Mouse (Mus musculus) heart, embryonic 10.5 days (tissue): ENCODE measurements at regions not wholly inside any gene's neighbourhood (a gene's known extent, or its start where the extent isn't known, plus 50 kb on each side); places are given as distances from the start of the nearest gene placed in this dataset.
A peak's percentile ranks its signal among the peaks of the same experiment; 100 is the strongest.

Experiments
- DNase-seq: peaks from one replicate; pipeline ENCODE4 v3.0.0-alpha.2; 2017; ENCODE audit warnings: low spot score
- H3K27ac ChIP-seq: fragments of 300-500 bp; sonication (generic); 2 replicates; pipeline ENCODE4 v1.5.1; 2016; ENCODE audit warnings: mild to moderate bottlenecking
- H3K27me3 ChIP-seq: fragments of 300-500 bp; sonication (generic); 2 replicates; pipeline ENCODE4 v1.6.1; 2016; ENCODE audit warnings: mild to moderate bottlenecking; ENCODE audit not compliant: poor library complexity, insufficient read depth, severe bottlenecking
- H3K36me3 ChIP-seq: fragments of 300-500 bp; sonication (generic); 2 replicates; pipeline ENCODE4 v1.6.1; 2016; ENCODE audit warnings: mild to moderate bottlenecking, moderate library complexity
- H3K4me1 ChIP-seq: fragments of 300-500 bp; sonication (generic); 2 replicates; pipeline ENCODE4 v1.6.1; 2016; ENCODE audit warnings: mild to moderate bottlenecking
- H3K4me3 ChIP-seq: fragments of 300-500 bp; sonication (generic); 2 replicates; pipeline ENCODE4 v1.5.1; 2016; ENCODE audit warnings: mild to moderate bottlenecking, moderate library complexity
- H3K9me3 ChIP-seq: fragments of 300-500 bp; sonication (generic); 2 replicates; pipeline ENCODE4 v1.6.1; 2016; ENCODE audit warnings: mild to moderate bottlenecking, moderate library complexity
- WGBS: fragments of 180-500 bp; shearing (Covaris S2); methylation state at CpG from one replicate; pipeline ENCODE4 v1.1.7; 2016; 5-methylcytosine and 5-hydroxymethylcytosine counted together

GRCm38 (mm10) chr1:190566744-190567143, 344.8 kb downstream of the Rps6kc1 start:
- Histone ChIP-seq H3K27ac (no peak overlapping the region), H3K4me1 (peaks cover 13% of the 10 kb centered on the region; the same call in 1 of the 2 replicates), H3K27me3 (no peaks in the 10 kb centered on the region), H3K9me3 (no peaks in the 10 kb centered on the region), H3K36me3 (no peaks in the 10 kb centered on the region), H3K4me3 (no peak overlapping the region)
- DNase-seq = no peak
- 88% methylated on average over 7 of the region's 7 CpGs for WGBS

GRCm38 (mm10) chr1:190562865-190563457, 348.6 kb downstream of the Rps6kc1 start:
- WGBS = 33% methylated on average over 13 of the region's 13 CpGs
- H3K4me3 ChIP-seq = no peak overlapping the region
- H3K27ac ChIP-seq = 0 out of 2 replicates have a peak overlapping the region, but pooled peaks have one; percentile 19
- DNase-seq = no peak
- no peaks in the 10 kb centered on the region for H3K9me3 ChIP-seq
- no peaks in the 10 kb centered on the region; the same call in 1 of the 2 replicates for H3K27me3 ChIP-seq
- no peaks in the 10 kb centered on the region for H3K36me3 ChIP-seq
- peaks cover 13% of the 10 kb centered on the region; the same call in 1 of the 2 replicates for H3K4me1 ChIP-seq

GRCm38 (mm10) chr1:190560086-190560485, 351.5 kb downstream of the Rps6kc1 start:
- 85% methylated on average over 9 of the region's 9 CpGs for WGBS
- no peaks in the 10 kb centered on the region for H3K9me3 ChIP-seq
- no peaks in the 10 kb centered on the region for H3K36me3 ChIP-seq
- H3K4me3 ChIP-seq = no peak overlapping the region
- peaks cover 13% of the 10 kb centered on the region; the same call in 1 of the 2 replicates for H3K4me1 ChIP-seq
- DNase-seq = no peak
- H3K27ac ChIP-seq = no peak overlapping the region
- no peaks in the 10 kb centered on the region; the same call in 1 of the 2 replicates for H3K27me3 ChIP-seq

- Histone ChIP-seq H3K9me3 (no peaks in the 10 kb centered on the region), H3K36me3 (no peaks in the 10 kb centered on the region), H3K27ac (no peak overlapping the region), H3K4me3 (no peak overlapping the region), H3K4me1 (no peaks in the 10 kb centered on the region), H3K27me3 (peaks cover 9% of the 10 kb centered on the region; the same call in 1 of the 2 replicates)
- DNase-seq = no peak
- WGBS = 52% methylated on average over 2 of the region's 2 CpGs
Measured at GRCm38 (mm10) chr1:190541892-190542291, 369.7 kb downstream of the Rps6kc1 start.

GRCm38 (mm10) chr1:190532879-190533676, 362.6 kb upstream of the Prox1 start:
- Histone ChIP-seq H3K27ac (peak overlapping the region; percentile 81), H3K9me3 (no peaks in the 10 kb centered on the region), H3K4me3 (no peak overlapping the region), H3K27me3 (peaks cover 13% of the 10 kb centered on the region; the same call in 1 of the 2 replicates), H3K36me3 (no peaks in the 10 kb centered on the region), H3K4me1 (peaks cover 27% of the 10 kb centered on the region)
- DNase-seq = no peak
- 13% methylated on average over 10 of the region's 10 CpGs for WGBS

GRCm38 (mm10) chr1:190531224-190531623, 360.7 kb upstream of the Prox1 start:
- WGBS = 83% methylated on average over 6 of the region's 6 CpGs
- no peaks in the 10 kb centered on the region for H3K36me3 ChIP-seq
- no peak for DNase-seq
- no peaks in the 10 kb centered on the region for H3K9me3 ChIP-seq
- peaks cover 18% of the 10 kb centered on the region; the same call in 1 of the 2 replicates for H3K27me3 ChIP-seq
- H3K27ac ChIP-seq = no peak overlapping the region
- H3K4me1 ChIP-seq = peaks cover 34% of the 10 kb centered on the region
- no peak overlapping the region for H3K4me3 ChIP-seq

GRCm38 (mm10) chr1:190530079-190530478, 359.6 kb upstream of the Prox1 start:
- H3K27me3 ChIP-seq = peaks cover 26% of the 10 kb centered on the region; the same call in 1 of the 2 replicates
- WGBS = 76% methylated on average over 3 of the region's 3 CpGs
- peaks cover 42% of the 10 kb centered on the region for H3K4me1 ChIP-seq
- no peak overlapping the region for H3K4me3 ChIP-seq
- no peaks in the 10 kb centered on the region for H3K9me3 ChIP-seq
- H3K27ac ChIP-seq = no peak overlapping the region
- H3K36me3 ChIP-seq = no peaks in the 10 kb centered on the region
- no peak for DNase-seq

- Histone ChIP-seq H3K4me3 (no peak overlapping the region), H3K27ac (no peak overlapping the region), H3K36me3 (no peaks in the 10 kb centered on the region), H3K9me3 (no peaks in the 10 kb centered on the region), H3K27me3 (peaks cover 34% of the 10 kb centered on the region; the same call in 1 of the 2 replicates), H3K4me1 (peaks cover 26% of the 10 kb centered on the region)
- whole genome bisulfite sequencing = 81% methylated on average over 7 of the region's 7 CpGs
- no peak for DNase-seq
Measured at GRCm38 (mm10) chr1:190527545-190528137, 357.1 kb upstream of the Prox1 start.

- DNase-seq = no peak
- peaks cover 30% of the 10 kb centered on the region; the same call in 1 of the 2 replicates for H3K27me3 ChIP-seq
- H3K27ac ChIP-seq = 0 out of 2 replicates have a peak overlapping the region, but pooled peaks have one; percentile 6
- H3K36me3 ChIP-seq = no peaks in the 10 kb centered on the region
- no peaks in the 10 kb centered on the region for H3K9me3 ChIP-seq
- H3K4me1 ChIP-seq = peaks cover 19% of the 10 kb centered on the region
- WGBS = 21% methylated on average over 7 of the region's 7 CpGs
- no peak overlapping the region for H3K4me3 ChIP-seq
Measured at GRCm38 (mm10) chr1:190526634-190527033, 356.1 kb upstream of the Prox1 start.

GRCm38 (mm10) chr1:190526046-190526445, 355.5 kb upstream of the Prox1 start:
- Histone ChIP-seq H3K4me1 (peaks cover 19% of the 10 kb centered on the region), H3K4me3 (no peak overlapping the region), H3K36me3 (no peaks in the 10 kb centered on the region), H3K27me3 (peaks cover 30% of the 10 kb centered on the region; the same call in 1 of the 2 replicates), H3K27ac (no peak overlapping the region), H3K9me3 (no peaks in the 10 kb centered on the region)
- WGBS = 54% methylated on average over 6 of the region's 6 CpGs
- no peak for DNase-seq

- no peak for DNase-seq
- Histone ChIP-seq H3K27me3 (peaks cover 7% of the 10 kb centered on the region; the same call in 1 of the 2 replicates), H3K9me3 (no peaks in the 10 kb centered on the region), H3K36me3 (no peaks in the 10 kb centered on the region), H3K4me3 (no peak overlapping the region), H3K27ac (no peak overlapping the region), H3K4me1 (peaks cover 10% of the 10 kb centered on the region)
- WGBS = 86% methylated on average over 8 of the region's 8 CpGs
Measured at GRCm38 (mm10) chr1:190500106-190500505, 329.6 kb upstream of the Prox1 start.

- Histone ChIP-seq H3K27ac (no peak overlapping the region), H3K27me3 (no peaks in the 10 kb centered on the region), H3K9me3 (no peaks in the 10 kb centered on the region), H3K4me3 (no peak overlapping the region), H3K4me1 (peaks cover 10% of the 10 kb centered on the region), H3K36me3 (no peaks in the 10 kb centered on the region)
- DNase-seq = no peak
- WGBS = 87% methylated on average over 4 of the region's 4 CpGs
Measured at GRCm38 (mm10) chr1:190497474-190497873, 327.0 kb upstream of the Prox1 start.
